Mouse (Mus musculus) ovary, postnatal 14 days (tissue): ENCODE measurements around the gene Tmem211.

Experiments
- DNase-seq: peaks from one replicate; pipeline ENCODE4 v3.0.0; 2022; ENCODE audit warnings: low spot score

Gene Tmem211

DNA sequence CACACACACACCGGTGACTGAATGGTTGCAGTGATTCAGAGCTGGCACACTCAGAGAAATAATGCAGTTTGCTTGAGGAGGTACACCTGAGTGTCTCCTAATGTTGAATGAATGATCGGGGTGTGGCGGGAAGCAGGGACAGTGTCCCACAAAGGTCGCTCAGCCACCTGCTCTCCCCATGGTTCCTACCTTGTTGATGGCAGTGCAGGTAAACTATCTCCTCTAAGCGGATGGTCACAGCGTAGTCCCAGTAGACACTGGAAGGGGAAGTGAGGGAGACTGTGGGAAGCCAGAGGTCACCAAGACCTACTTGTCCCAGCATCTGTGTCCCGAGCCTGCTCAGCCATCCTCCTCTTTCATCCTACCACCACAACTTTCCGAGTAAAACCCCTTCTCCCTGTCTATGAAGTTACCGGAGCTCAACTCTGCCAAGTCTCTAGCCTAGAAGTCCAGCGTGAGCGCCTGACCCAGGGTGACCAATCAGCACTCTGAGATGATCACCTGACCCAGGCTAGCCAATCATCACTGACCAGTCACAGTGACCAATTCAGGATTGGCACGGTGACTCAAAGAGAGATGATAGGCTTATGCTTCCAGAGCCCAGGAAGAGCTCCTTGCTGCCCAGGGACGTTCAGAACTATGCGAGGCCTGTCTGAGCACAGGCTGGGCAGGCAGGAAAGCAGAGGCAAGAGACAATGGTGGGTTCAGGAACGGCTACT lies 53.6 kb downstream of the Tmem211 start:
- DNase-seq: no peak

DNA sequence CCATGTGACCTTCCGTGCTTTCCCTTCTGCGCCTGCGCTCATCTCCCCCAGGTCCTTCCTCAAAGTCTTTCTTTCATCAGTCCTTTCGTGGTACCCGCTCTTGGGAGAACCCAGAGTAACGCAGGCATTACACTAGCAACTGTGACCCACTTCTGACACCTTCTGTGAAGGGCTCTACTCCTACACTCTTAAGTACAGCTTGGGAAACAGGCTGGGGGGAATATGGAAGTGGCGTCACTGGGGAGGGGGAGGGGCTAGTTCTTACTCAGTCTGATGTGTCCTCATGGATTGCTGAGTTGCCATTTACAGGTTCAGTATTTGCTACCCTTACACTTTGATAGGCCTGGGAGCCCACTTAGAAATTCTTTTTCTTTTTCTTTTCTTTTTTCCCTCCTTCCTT lies 54.8 kb downstream of the Tmem211 start:
- DNase-seq: no peak

DNA sequence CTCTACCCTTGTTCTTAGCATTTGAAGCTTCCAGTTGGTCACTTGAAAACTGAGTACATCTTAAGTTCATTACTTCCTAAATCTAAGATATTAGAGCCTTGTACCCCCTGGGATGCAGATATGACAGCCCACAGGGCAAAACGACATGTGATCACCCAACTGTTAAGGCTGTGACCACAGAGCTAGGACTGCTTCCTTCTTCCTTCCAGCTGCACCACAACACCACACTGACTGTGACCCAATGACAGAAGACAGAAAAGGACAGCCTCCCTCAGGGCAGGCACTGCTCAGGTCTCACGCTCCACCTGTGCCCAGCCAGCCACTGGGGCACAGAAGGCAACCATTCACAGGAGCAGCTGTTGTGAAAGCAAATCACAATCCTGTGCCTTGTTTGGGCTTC lies 57.0 kb downstream of the Tmem211 start:
- DNase-seq: no peak

DNA sequence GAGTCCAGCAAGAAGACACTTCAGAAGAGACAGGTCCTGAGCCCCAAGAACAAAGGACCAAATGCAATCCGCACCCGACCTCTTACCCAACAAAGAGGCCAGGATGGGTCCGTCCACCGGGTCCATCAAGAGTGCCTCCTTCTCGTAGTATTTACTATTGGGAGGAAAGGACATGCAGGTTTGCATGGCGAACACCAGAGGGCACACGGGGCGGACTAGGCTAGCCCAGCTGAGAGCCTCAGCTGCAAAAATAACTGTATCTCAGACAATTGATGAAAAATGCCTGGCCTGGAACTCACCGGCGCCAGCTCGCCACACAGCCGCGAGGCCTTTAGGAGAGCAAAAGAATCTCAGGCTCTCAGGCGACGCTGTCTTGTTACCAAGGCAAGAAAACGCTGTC lies 58.8 kb downstream of the Tmem211 start:
- DNase-seq: no peak

DNA sequence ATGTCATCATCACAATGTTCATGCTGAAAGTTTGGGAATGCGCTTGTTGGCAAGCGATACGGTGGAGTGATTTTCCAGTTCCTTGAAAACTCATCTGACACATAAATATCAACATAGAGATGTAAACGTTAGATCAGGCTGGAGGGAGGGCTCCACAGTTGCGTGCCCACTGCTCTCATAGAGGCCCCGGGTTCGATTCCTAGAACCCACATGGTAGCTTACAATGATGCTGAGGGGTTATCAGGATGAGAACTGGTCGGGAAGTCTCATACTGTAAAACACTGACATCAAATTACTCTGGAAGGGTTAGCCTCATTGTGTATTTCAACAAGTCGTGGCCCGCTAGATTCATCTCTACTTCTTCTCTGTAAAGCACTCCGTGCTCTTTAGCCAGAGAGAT lies 59.3 kb downstream of the Tmem211 start:
- no peak for DNase-seq

DNA sequence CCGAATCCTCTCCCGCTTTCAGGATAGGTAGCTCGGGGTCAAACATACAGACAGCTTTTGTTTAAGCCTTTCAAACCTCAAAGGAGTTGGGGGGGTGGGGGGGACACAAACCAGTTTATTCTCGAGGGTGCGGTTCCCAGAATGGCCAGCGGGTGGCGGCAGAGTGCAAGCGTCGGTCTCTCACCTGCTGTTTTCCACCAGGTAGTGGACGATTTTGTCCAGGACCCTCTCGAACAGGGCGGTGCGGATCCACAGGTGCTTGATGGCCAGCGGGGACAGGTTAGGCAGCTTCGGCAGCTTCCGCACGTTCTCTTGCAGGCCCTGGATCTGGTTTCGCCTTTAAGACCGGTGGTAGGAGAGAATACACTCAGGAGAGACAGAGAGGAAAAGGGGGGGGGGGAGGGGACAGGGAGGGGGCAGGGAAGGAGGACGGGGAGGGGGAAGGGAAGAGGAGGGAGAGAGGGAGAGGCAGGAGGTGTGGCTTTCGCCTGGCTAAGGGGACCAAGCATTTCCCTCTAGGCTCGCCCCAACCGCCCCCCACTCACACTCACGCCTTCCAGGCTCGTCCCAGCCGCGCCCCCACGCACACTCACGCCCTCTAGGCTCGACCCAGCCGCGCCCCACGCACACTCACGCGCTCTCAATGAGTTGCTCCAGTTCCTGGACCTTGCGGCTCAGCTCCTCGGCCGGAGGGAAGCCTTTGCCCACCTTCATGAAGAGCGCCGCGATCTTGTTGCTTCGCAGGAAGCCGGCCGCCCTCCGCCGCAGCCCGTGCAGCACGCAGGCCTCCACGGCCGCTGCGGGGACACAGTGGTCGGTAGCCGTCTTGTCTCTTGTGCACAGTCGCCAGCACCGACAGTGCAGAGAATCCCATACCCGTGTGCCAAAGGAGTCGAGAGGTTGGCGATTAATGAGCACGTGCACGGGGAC lies 60.1 kb downstream of the Tmem211 start:
- DNase-seq: peak; percentile 59

DNA sequence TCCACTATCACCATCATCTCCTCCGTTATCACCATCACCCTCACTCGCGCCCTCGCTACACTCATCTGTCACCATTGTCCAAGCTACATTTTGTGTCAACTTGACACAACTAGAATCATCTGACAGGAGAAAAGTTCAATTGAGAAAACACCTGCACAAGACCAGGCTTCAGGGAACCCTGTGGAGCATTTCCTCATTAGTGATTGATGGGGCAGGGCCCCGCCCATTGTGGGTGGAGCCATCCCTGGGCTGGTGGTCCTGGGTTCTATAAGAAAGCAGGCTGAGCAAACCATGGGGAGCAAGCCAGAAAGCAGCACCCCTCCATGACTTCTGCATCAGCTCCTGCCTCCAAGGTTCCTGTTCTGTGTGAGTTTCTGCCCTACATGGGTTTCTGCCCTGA lies 61.1 kb downstream of the Tmem211 start:
- no peak for DNase-seq

DNA sequence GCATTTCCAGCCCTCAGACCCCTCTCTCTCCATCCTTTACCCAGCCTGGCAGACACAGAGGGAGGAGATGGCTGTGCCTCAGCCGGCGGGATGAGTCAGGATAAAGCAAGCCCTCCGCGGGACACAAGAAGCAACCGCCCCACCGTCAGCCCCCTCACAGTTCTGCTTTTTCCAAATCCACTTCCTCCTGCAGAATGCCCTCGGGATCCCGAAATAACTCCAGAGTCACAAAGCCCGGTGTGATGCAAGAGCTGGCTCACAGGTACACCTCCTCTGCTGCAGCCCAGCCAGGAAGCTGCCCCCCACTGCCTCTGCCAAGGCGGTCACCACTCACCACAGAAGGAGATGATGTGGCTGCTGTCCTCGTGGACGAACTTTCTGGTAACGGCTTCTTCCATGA lies 61.8 kb downstream of the Tmem211 start:
- no peak for DNase-seq
